Mouse (Mus musculus): ENCODE measurements around the gene Abhd17c.
"Not testable (repeated sequence)": the region's sequence is repeated elsewhere in the genome, so short reads cannot be mapped to it uniquely, and the experiment has no call there.

The Abhd17c gene

DNA sequence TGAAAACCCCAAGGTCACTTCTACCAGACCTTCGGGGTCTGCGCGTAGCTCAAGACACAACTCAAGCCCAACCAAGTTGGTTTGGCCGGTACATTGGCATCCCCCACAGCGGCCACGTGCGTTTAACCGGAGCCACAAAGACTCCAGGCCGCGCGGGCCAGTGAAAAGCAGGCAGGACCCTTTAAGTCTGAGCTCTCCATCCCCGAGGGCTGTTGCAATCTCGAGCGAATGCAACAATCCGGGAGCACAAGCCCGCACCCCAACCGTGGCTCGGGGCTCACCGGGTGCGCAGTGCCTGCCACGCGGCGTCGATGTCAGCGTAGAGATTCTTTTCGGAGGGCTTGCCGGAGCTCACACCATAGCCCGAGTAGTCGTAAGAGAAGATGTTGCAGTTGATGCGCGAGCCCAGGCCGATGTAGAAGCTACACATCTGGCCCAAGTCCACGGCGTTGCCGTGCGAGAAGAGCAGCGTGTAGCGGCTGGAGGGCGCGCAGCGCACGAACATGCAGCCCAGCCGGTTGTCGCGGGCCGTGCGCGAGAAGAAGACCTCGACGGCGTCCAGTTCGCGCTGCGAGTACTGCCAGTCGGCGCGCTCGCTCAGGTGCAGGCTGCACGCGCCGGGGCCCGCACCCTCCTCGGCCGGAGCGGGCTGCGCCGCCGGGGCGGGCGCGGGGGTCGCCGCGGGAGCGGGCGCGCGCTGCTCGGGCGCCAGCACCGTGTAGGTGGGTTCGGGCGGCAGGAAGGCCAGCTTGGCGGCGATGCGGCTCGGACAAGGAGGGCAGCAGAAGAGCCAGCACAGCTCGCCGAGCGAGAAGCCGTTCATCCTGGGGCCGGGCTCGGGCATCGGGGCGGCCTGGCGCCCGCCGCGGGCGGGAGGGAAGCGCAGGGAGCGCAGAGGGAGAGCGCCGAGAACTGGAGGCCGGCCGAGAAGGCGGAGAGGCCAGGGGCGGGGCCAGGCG is at the start of gene Abhd17c:
TSS of gene Abhd17c (minus strand) at position 893 of the 959 bp plus-strand sequence.
- no peak for DNase-seq (ENCODE audit: low read depth)

DNA sequence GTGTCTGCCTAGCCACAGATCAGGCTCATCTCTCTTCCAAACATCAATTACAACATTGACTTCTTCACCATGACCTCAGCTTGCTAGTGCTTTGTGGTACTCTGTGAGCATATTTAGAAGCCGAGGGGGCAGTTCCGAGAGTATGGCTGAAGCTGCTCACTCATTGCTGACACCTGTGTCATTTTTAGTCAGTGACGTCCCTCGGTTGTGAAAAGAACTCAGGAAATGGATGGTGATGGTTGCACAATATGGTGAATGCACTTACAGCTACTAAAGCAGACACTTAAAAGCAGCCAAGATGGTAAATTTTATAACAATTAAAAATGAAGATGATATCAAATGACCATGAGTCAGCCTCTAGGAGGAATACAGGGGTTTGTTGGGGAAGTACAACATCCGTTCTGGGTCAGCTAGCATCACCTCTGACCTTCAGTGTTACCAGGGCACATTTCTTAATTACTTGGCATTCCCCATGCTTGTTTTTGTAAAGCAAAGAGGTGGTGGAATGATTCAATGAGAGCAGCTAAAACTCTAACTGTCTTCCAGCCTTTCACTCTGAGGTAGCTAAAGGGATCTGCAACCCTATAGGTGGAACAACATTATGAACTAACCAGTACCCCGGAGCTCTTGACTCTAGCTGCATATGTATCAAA is 45.6 kb upstream of the Abhd17c start:
- peak; percentile 17 for DNase-seq (ENCODE audit: low read depth)

DNA sequence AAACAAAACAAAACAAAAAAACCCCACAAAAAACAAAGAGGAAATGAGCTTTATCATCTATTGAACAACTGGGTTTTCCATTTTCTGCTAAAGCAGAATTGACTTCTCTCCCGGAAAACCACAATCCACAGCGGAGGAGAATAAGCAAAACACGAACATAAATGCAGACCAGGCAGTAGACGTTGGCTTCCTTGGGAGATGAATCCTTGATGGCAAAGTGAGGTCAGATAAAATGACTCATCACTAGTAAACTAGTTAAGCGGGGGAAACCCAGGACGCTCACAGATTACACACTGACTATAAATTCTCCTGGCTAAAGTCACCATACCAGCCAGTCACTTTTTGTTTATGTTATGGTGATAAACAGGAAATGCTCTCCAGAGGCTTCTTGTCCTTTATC is 44.5 kb upstream of the Abhd17c start:
- DNase-seq (ENCODE audit: low read depth), result peak; percentile 13

DNA sequence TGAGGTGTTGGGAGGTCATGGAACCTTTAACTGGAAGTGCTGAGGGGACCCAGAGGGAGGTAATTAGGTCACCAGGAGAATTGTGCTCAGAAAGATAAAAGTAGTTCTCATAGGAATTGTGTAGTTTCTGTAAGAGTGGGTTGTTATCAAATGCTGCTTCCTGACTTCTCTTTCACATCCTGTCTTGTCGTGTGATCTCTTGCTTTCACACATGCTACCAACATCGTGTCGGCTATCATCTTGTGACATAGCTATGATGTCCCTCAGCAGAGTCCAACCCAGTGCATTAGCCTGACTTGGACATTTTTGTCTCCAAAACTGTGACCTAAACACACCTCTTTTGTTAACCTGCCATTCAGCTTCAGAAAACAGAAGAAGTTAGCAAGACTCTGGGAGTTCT is 40.6 kb upstream of the Abhd17c start:
- DNase-seq (ENCODE audit: low read depth), result no peak

DNA sequence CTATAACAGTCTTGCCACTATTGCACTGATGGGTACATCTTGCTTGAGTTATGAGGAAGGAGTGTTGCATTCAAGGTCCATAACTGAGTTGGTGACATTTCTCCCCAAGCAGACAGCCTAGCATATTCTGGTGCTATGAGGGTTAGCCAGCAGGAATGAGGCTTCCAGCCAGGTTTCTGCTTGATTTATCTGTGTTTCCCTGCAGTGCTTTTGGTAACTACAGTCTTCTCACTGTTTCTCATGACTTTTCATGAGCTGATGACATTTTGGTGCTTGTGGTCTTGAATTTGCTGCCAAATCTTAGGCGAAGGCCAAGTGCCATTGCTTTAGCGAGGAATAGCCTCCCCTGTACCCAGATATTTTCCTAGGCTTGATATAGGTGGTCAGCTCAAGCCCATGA is 39.8 kb upstream of the Abhd17c start:
- no peak for DNase-seq (ENCODE audit: low read depth)

DNA sequence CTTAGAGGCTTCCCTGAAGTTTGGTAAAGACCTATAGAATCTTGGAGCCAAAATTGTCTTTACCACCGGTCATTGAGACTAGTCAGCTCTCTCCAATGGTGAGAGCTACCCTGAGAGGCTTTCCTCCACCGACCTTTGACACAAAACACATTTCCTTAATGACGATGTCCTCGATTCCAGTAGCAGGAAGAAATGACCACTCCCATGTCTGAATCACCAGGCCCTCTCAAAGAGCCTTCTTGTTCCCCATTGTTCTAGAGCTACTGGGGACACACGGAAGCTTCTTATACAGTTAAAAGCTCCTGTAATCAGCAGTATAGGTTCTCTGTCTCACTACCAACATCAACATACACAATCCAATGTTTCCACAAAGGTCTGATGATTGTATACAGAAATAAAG is 36.5 kb upstream of the Abhd17c start:
- DNase-seq (ENCODE audit: low read depth), result no peak

DNA sequence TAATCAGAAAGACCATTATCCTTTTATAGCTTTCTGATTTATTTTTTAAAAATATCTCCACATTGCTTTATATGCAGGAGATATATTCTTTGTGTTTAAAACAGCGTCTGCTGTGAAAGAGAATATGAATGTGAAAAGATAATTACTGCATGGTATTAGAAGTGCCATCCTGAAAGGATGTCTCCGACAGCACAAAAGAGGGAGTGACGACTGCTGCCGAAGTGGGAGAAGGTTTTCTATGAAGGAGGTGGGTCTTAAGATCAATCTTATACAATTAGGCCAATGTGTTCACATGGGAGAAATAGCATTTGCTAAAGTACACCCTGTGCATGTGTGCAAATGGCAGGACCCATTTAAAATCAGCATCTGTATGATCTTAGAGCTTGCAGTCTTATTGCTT is 33.5 kb upstream of the Abhd17c start:
- no peak for DNase-seq (ENCODE audit: low read depth)

DNA sequence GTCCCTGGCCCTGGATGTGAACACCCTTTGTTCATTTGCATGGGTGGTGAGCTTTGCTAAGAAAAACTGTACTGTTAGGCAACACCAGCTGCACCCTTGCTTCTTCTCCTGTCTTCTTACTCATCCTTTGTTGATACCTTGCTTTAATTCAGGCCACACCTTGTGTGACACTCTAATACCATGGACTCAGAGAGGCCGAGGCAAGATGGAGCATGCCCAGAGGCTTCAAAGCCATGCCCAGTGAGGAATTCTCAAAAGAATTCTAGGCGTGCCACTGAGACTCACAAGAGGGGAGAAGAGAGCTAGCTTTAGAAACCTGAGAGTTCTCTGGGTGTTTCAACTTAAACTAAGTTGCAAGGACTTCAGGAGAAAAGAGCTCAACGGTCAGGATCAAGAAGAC is 33.0 kb upstream of the Abhd17c start:
- DNase-seq (ENCODE audit: low read depth), result no peak

DNA sequence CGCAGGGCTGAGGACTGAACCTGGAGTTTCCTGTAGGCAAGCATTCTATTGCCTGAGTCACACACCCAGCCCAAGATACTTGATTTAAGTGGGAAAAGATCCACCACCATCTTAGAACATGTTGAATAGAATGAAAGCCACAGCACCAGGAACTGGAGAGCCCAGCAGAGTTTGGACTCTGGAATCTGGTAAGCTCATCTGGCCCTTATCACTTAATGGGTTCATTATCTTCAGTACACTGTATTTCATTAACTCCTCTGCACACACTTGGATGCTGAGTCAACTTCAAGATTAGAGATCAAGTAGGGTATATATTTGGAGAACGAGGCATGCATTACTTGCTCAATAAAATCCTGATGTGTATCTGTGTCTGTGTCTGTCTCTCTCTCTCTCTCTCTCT is 27.1 kb upstream of the Abhd17c start:
- not testable (repeated sequence) for DNase-seq (ENCODE audit: low read depth)

DNA sequence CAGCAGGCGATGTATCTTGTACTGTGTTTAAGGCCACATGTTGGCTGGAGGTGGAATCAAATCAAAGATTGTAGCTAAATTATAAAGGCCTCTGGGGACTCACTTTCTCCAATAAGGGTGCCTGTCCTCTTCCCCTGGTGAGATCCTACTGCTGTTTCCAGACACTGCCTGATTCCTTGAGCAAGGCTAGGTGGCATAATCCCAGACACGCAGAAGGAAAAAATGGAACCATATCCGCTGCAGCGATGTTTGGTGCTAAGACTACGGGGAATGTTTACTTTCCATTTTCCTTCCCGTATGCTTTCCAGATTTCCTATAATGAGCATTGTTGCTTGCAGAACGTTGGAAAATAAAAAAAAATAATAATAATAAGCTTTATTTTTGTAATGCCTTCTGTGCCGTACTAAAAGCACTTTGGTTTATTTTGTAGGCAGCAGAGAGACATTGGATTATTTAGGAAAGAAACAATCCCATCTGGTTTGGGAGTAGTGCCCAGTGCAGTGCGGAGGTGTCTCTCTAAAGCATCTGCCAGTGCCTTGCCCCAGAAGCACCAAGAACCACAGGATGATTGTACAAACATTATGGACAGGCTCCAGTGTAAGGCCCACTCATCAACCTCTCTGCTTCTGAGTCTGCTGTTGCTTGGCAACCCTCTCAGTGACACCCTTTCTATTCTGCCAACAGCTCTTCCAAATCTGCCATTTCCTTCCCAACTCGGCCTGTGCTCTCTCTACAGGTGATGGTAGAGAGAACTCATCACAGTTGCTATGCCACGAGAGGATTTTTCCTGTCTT is 23.2 kb upstream of the Abhd17c start:
- no peak for DNase-seq (ENCODE audit: low read depth)

DNA sequence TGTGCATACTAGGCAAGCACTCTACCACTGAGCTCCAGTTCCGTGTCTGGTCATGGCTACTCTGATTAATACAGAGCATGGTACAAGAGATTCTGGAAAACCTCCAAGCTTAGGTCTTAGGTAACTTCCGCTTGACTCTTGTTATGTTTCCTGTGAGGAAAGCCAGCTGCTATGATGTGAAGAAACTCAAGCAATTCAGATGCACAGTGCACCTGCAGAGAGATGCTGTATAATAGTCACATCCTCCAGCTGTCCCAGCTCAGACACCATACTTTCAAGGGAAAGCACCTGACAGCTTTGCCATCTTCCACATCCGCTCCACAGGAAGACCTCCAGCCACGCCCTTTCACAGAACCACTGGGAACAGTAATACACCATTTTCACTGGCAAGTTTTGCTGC is 21.7 kb upstream of the Abhd17c start:
- no peak for DNase-seq (ENCODE audit: low read depth)

DNA sequence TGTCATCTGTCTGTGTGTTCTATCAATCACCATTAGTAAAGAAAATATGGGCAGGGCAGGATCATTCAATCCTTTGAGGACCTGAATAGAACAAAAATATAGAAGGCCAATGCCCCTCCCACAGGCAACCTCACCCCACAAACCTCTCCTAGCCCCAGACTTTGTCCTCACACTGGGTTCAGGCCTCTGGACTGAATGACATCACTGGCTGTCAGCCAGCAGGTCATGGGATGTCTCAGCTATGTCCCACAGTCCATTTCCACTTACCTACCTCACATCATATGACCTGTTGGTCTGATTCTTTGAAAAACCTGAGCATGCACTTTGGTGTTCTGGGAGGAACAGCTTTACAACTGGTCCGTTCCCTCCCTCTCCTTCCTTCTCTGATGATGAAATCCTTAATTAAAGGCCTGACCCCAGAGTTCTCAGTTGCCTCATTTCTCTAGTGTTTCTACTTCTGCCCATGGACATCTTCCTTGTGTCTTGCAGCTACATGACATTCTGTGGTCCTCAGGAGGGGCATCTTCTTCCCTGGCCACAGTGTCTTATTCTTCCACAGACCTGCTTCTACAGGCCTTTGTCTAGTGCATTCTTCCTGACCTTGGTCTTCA is 19.6 kb upstream of the Abhd17c start:
- DNase-seq (ENCODE audit: low read depth), result no peak

DNA sequence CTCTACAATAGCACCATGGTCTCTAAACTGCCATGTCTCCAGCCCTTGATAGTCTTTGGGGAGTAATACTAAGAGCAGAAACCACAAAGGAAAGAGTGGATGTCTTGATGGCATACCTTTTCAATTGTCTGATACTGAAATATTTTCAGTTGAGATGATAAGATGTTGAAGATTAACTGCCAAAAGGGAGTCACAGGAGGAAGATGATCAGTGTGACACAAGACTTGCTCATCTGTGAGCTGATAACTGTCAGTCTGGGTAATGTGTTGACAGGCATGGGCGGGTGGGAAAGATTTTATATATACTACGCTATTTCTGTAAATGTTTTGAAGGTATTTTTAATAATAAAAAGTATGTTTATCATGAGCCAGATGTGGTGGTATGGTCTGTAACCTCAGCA is 16.7 kb upstream of the Abhd17c start:
- DNase-seq (ENCODE audit: low read depth), result no peak

DNA sequence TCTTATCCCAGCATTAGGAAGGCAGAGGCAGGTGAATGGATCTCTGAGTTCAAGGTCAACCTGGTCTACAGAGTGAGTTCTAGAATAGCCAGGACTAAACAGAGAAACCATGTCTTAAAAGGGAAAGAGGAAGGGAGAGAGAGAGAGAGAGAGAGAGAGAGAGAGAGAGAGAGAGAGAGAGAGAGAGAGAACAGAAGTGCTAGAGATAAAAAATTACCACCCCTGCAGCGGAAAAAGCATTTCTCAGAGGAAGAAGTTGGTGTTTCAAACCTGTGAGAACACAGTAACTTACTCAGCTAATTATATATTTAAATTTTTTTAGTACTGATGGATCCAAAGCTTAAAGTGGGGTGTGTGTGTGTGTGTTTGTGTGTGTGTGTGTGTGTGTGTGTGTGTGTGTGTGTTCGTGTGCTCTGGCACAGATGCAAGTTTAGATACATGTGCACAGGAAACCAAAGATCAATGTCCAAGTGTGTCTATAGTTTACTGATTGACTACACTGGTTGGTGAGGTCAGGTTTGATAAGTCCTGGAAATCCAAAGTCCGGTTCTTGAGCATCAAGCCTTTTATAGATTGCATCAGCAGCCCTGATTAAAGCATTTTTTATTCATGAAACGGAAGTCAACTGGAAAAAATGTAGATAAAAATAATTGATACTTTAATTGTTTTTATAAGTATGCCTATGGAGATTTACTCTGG is 15.2 kb upstream of the Abhd17c start:
- DNase-seq (ENCODE audit: low read depth), result no peak

DNA sequence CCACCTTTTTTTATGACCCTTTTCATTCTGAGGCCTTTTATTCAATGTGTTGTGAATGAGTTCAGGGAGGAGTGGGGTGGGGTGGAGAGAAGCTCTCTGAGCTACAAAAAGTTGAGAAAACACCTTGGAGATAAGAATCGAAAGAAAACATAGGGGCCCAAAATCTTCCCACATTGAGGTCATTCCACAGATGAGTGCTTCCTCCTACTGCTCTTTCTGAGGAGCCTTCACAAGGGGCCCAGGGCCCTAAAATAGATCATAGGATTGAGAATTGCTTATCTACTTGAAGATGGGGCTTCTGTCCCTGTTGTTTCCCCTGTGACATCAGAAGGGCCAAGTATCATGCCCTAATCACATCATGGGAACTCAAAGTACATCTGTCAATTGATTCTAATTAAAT is 14.3 kb upstream of the Abhd17c start:
- no peak for DNase-seq (ENCODE audit: low read depth)

DNA sequence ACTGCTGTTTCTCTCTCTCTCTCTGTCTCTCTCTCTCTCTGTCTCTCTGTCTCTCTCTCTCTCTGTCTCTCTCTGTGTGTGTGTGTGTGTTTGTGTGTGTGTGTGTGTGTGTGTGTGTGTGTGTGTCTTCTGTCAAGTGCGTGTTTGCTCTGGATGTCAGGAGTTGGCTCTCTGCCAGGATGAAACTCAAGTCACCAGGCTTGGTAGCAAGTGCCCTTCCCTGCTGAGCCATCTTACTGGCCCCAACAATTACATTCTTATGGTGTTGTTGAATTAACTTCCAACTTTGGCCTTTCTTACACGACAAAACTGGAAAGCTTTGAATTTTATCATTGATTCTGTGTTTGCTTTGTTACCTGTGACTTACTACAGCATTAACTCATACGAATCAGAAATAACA is 13.6 kb upstream of the Abhd17c start:
- no peak for DNase-seq (ENCODE audit: low read depth)

DNA sequence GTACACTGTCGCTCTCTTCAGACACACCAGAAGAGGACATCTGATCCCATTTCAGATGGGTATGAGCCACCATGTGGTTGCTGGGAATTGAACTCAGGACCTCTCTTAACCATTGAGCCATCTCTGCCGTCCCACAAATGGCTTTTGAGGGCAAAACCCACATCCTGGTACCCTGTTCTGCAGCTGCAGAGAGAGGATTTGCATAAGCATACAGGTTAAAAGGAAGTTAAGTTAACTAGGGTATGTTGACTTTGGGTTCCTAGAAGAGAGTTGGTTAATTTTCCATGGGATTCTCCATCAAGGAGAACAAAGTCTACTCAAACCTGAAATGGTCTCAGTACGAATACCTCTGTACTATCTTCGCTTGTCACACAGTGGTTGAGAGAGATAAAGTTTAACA is 13.2 kb upstream of the Abhd17c start:
- DNase-seq (ENCODE audit: low read depth), result no peak

DNA sequence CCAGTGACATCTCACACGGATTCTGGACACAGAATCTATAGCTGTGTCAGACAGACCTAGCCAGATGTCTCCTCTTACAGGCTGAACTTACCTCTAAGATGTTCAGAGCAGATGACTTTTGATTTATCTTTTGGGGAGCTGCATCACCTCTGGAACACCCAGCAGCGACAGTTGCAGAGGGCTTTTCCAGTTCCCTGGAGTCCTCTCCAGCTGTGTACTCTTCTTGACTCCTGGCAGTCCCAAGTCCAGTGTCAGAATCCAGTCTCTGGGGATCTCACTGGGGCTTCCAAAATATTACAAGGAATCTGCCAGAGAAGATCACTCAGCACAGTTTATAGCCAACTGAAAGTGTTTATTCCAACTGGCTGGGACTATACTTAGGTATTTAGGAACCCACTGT is 12.7 kb upstream of the Abhd17c start:
- no peak for DNase-seq (ENCODE audit: low read depth)

DNA sequence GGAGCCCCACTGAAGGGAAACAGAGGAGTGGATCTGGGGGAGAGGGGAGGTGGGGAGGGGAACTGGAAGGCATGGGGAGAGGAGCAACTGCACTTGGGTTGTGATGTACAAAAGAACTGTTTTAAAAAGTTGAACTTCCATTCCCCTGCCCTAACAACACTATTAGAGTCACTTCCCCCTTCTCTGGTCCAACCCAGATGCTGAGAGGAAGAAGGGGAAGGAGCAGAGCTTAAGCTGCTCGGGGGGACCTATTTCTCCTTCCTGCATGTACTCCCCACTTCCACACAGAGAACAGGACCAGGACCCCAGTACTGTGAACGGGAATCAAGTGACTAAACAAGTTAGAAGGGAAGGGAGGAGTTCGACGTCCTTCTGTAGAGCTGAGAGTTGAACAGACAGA is 11.9 kb upstream of the Abhd17c start:
- no peak for DNase-seq (ENCODE audit: low read depth)

DNA sequence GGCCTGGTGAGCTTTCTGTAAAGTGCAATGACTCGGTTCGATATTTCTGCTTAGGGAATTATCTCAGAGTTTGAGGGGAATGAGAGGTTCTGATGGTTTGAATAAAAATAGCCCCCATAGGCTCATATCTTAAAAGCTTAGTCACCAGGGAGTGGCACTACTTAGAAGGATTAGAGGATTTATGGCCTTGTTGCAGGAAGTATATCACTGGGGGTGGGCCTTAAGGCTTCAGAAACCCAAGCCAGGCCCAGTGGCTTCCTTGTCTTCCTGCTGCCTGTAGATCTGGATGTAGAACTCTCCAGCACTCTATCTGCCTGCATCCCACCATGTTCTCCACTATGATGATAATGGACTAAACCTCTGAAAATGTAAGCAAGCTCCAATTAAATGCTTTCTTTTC is 7.7 kb upstream of the Abhd17c start:
- no peak for DNase-seq (ENCODE audit: low read depth)

DNA sequence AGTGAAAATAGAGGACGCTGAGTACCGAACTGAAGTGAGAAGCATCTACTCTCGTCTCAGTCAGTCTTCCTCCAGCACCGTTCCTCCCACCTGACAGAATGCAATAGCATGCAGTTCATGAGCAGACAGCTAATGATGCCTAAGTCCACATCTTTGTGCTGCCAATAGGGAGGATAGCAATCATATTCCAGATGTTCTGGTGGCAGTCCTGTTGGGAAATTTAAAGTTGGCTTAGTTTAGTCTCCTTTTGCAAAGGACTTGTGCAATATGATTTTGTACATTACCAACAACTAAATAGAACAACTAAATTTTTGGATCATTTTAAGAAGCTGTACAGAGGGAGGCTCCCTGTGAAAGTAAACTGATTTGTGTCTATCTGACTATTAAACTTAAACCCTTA is 2.1 kb upstream of the Abhd17c start:
- DNase-seq (ENCODE audit: low read depth), result no peak

DNA sequence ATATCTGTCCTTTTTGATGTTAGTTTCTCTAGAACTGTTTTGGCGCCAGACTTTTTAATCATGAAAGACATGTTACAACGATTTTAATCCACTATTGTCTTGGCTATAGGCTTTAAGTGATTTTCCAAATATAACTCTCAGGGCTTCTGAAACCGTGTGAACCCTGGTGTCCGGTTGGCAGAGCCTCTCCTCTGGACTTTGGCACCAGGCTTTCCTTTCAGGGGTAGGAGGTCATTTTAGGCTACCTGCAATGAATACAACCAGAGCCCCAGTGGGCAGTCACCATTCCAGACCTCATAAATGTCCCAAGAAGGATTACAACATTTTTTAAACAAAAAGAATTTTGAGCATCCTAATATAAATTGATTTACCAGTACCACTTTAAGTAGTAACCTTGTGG is 1.1 kb upstream of the Abhd17c start:
- no peak for DNase-seq (ENCODE audit: low read depth)
